Mouse (Mus musculus) embryonic facial prominence, embryonic 13.5 days (tissue): Measurements from ENCODE around the gene Rps10. TPM values are rescaled to one million over a fixed set of nuclear protein-coding genes. Genes with fewer than 3 reads are reported as not detected.

ENCODE experiments used
- ATAC-seq: fragments of 200-750 bp; cut with Nextera tagmentation; 2 replicates; pipeline ENCODE4 v1.8.0; 2017; ENCODE audit warnings: low read depth; ENCODE audit not compliant: insufficient number of reproducible peaks, insufficient read depth, low FRiP score, low TSS enrichment
- H3K27ac ChIP-seq: fragments of 300-500 bp; sonication (generic); 2 replicates; pipeline ENCODE4 v1.5.1; 2015; ENCODE audit warnings: moderate library complexity, mild to moderate bottlenecking, inconsistent platforms
- H3K27me3 ChIP-seq: fragments of 300-500 bp; sonication (generic); 2 replicates; pipeline ENCODE4 v1.6.1; 2015; ENCODE audit warnings: mild to moderate bottlenecking, inconsistent platforms
- H3K36me3 ChIP-seq: fragments of 300-500 bp; sonication (generic); 2 replicates; pipeline ENCODE4 v1.6.1; 2015; ENCODE audit warnings: mild to moderate bottlenecking, inconsistent platforms
- H3K4me1 ChIP-seq: fragments of 300-500 bp; sonication (generic); 2 replicates; pipeline ENCODE4 v1.6.1; 2015; ENCODE audit warnings: inconsistent platforms
- H3K4me2 ChIP-seq: fragments of 300-500 bp; sonication (generic); 2 replicates; pipeline ENCODE4 v1.6.1; 2015; ENCODE audit warnings: moderate library complexity, mild to moderate bottlenecking, inconsistent platforms
- H3K4me3 ChIP-seq: fragments of 300-500 bp; sonication (generic); 2 replicates; pipeline ENCODE4 v1.5.1; 2015; ENCODE audit warnings: mild to moderate bottlenecking, inconsistent platforms
- H3K9ac ChIP-seq: fragments of 300-500 bp; sonication (generic); 2 replicates; pipeline ENCODE4 v1.6.1; 2015; ENCODE audit warnings: mild to moderate bottlenecking, inconsistent platforms
- H3K9me3 ChIP-seq: fragments of 300-500 bp; sonication (generic); 2 replicates; pipeline ENCODE4 v1.6.1; 2016; ENCODE audit warnings: inconsistent platforms
- WGBS: fragments of 180-500 bp; shearing (Covaris S2); methylation state at CpG from one replicate; pipeline ENCODE4 v1.1.7; 2015; ENCODE audit warnings: mixed read lengths; 5-methylcytosine and 5-hydroxymethylcytosine counted together
- polyA plus RNA-seq: library from polyadenylated mRNA; unstranded; fragments of >200 nt; fragmentation: Nextera tagmentation; extraction: Ambion mirVana; gene quantifications from 2 replicates; pipeline ENCODE4 v1.2.1, GENCODE M21; 2015

Rps10 gene
- polyA plus RNA-seq, 1 experiment from 2014 or later = 1,137 TPM

DNA sequence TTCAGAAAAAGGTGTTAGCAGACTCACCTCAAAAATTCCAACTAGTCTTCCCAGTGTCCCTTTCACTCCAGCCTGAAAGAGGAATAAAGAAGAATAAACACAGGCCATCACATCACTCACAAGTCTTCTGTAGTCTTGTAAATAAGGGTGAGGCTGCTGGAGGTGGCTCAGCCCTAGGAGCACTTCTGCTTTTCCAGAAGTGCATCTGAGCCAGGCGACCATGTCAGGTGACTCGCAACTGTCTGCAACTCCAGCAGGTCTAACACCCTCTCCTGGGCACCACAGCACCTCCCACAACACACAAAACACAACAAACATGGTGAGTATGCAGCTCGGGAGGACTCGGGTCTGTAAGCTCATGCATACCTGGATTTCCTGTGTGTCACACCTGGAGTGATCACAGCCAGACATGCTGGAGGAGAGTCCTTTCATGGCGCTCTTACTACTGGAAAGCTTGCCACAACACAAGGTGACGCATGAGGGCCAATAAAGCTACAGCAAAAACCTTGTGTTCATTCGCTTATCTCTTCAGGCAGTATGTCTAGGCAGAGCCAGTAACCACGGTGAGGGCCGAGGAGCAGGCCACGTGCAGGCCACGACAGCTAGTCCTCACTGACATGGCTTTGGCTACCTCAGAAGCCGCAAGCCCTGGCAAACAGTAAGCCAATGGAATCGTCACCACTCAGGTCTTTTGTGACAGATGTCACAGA is 53.1 kb downstream of the Rps10 start:
- 91% methylated on average over 13 of the region's 13 CpGs for WGBS
- no peak for ATAC-seq
- H3K4me1 ChIP-seq = 0 out of 2 replicates have a peak, but pooled peaks cover 4% of the 10 kb centered on the region
- no peak overlapping the region for H3K9ac ChIP-seq
- H3K27me3 ChIP-seq = no peaks in the 10 kb centered on the region
- H3K27ac ChIP-seq = no peak overlapping the region
- H3K9me3 ChIP-seq = no peaks in the 10 kb centered on the region
- no peak overlapping the region for H3K4me3 ChIP-seq
- no peak overlapping the region for H3K4me2 ChIP-seq
- H3K36me3 ChIP-seq = peaks cover 83% of the 10 kb centered on the region

Other genes starting within 250 kb of the Rps10 start
- gene Grm4, start 115.3 kb downstream of the Rps10 start, polyA plus RNA-seq = 0.25 and 0.38 TPM in 2 replicates
- gene Hmga1, start 80.2 kb downstream of the Rps10 start, polyA plus RNA-seq = 227 and 258 TPM in 2 replicates
- 21.2 and 21.4 TPM in 2 replicates for gene AI413582, start 70.9 kb downstream of the Rps10 start, polyA plus RNA-seq
- gene Nudt3, start 13.2 kb downstream of the Rps10 start, polyA plus RNA-seq = 116 and 117 TPM in 2 replicates
- not detected in 2 replicates for gene RPS10-NUDT3, start 1.4 kb downstream of the Rps10 start, polyA plus RNA-seq
- 5.4 and 7.2 TPM in 2 replicates for gene Pacsin1, start 18.8 kb upstream of the Rps10 start, polyA plus RNA-seq
- gene Spdef, start 92.3 kb upstream of the Rps10 start, polyA plus RNA-seq = 0.28 TPM in 1 of 2 replicates, not detected in the other
- gene D17Wsu92e, start 184.0 kb upstream of the Rps10 start, polyA plus RNA-seq = 18.3 and 20.2 TPM in 2 replicates
- 326 and 362 TPM in 2 replicates for gene Snrpc, start 201.5 kb upstream of the Rps10 start, polyA plus RNA-seq
- 6.5 and 7.1 TPM in 2 replicates for gene Uhrf1bp1, start 219.8 kb upstream of the Rps10 start, polyA plus RNA-seq